Mouse (Mus musculus) hematopoietic multipotent progenitor cell, adult 10-12 weeks (in vitro differentiated cells): Measurements from ENCODE around the gene Mdp1. TPM values are rescaled to one million over a fixed set of nuclear protein-coding genes. Genes with fewer than 3 reads are reported as not detected.

Experiments
- polyA plus RNA-seq: library from polyadenylated mRNA; stranded (reverse); fragments of >175 nt; gene quantifications from 2 replicates; pipeline ENCODE4 v1.2.3, GENCODE M21; 2012; ENCODE audit warnings: low replicate concordance

Mdp1 gene
- polyA plus RNA-seq = 18.5 and 23.8 TPM in 2 replicates

GRCm38 (mm10) chr14:55659960-55660573, at the start of gene Mdp1:
Gene Mdp1 (minus strand): TSS chr14:55660508.

GRCm38 (mm10) chr14:55681160-55682117, 21.1 kb upstream of the Mdp1 start, which contains the start of gene Tinf2:
Gene Tinf2 (minus strand): TSS chr14:55681820.

GRCm38 (mm10) chr14:55671833-55672740, 11.8 kb upstream of the Mdp1 start, which contains the start of the genes Gmpr2 and Nedd8:
Gene Gmpr2 (plus strand): TSS chr14:55671941.
Gene Nedd8 (minus strand): TSS chr14:55672124.

GRCm38 (mm10) chr14:55649884-55650283, 10.4 kb downstream of the Mdp1 start, which contains the start of gene Tssk4:
Gene Tssk4 (plus strand): TSS chr14:55650184.

GRCm38 (mm10) chr14:55643060-55643907, 17.0 kb downstream of the Mdp1 start, which contains the start of gene Tm9sf1:
Gene Tm9sf1 (minus strand): TSS chr14:55643806.

GRCm38 (mm10) chr14:55637795-55638194, 22.5 kb downstream of the Mdp1 start, which contains the start of gene Gm49378:
Gene Gm49378 (minus strand): TSS chr14:55637895.

GRCm38 (mm10) chr14:55635523-55636007, 24.7 kb downstream of the Mdp1 start, which contains the start of gene Ipo4:
Gene Ipo4 (minus strand): TSS chr14:55635957.

GRCm38 (mm10) chr14:55617822-55618221, 42.5 kb downstream of the Mdp1 start, which contains the start of gene Rec8:
Gene Rec8 (plus strand): TSS chr14:55618037.

Other genes starting within 250 kb of the Mdp1 start
- 25.8 and 52.4 TPM in 2 replicates for gene Dhrs4, start 181.8 kb downstream of the Mdp1 start, polyA plus RNA-seq
- 3.4 and 6.3 TPM in 2 replicates for gene Carmil3, start 169.9 kb downstream of the Mdp1 start, polyA plus RNA-seq
- gene Cpne6, start 150.1 kb downstream of the Mdp1 start, polyA plus RNA-seq = not detected in 2 replicates
- not detected in 2 replicates for gene Nrl, start 135.5 kb downstream of the Mdp1 start, polyA plus RNA-seq
- 40.5 and 60.9 TPM in 2 replicates for gene Pck2, start 120.2 kb downstream of the Mdp1 start, polyA plus RNA-seq
- gene Dcaf11, start 100.5 kb downstream of the Mdp1 start, polyA plus RNA-seq = 66.7 and 69.0 TPM in 2 replicates
- gene A730061H03Rik, start 100.1 kb downstream of the Mdp1 start, polyA plus RNA-seq = 2.0 TPM in 1 of 2 replicates, not detected in the other
- gene Fitm1, start 84.9 kb downstream of the Mdp1 start, polyA plus RNA-seq = 0.33 TPM in 1 of 2 replicates, not detected in the other
- 226 and 353 TPM in 2 replicates for gene Psme1, start 82.4 kb downstream of the Mdp1 start, polyA plus RNA-seq
- 10.0 and 14.4 TPM in 2 replicates for gene Emc9, start 75.2 kb downstream of the Mdp1 start, polyA plus RNA-seq
- gene Psme2, start 69.4 kb downstream of the Mdp1 start, polyA plus RNA-seq = 65.8 and 135 TPM in 2 replicates
- 46.9 and 59.8 TPM in 2 replicates for gene Rnf31, start 68.8 kb downstream of the Mdp1 start, polyA plus RNA-seq
- 35.4 and 179 TPM in 2 replicates for gene Irf9, start 56.9 kb downstream of the Mdp1 start, polyA plus RNA-seq
- 0.49 and 0.84 TPM in 2 replicates for gene Rec8, start 42.5 kb downstream of the Mdp1 start, polyA plus RNA-seq
- gene Ipo4, start 24.6 kb downstream of the Mdp1 start, polyA plus RNA-seq = 14.0 and 57.8 TPM in 2 replicates
- gene Gm49378, start 22.6 kb downstream of the Mdp1 start, polyA plus RNA-seq = 3.7 TPM in 1 of 2 replicates, not detected in the other
- gene Tm9sf1, start 16.7 kb downstream of the Mdp1 start, polyA plus RNA-seq = 14.0 and 32.8 TPM in 2 replicates
- gene Tssk4, start 10.3 kb downstream of the Mdp1 start, polyA plus RNA-seq = 0.45 and 0.48 TPM in 2 replicates
- 5.9 and 22.3 TPM in 2 replicates for gene Gmpr2, start 11.4 kb upstream of the Mdp1 start, polyA plus RNA-seq
- gene Nedd8, start 11.6 kb upstream of the Mdp1 start, polyA plus RNA-seq = 36.9 and 68.6 TPM in 2 replicates
- gene Tinf2, start 21.3 kb upstream of the Mdp1 start, polyA plus RNA-seq = 48.2 and 59.6 TPM in 2 replicates
- gene Tgm1, start 53.4 kb upstream of the Mdp1 start, polyA plus RNA-seq = 13.8 and 16.6 TPM in 2 replicates
- 27.4 and 45.7 TPM in 2 replicates for gene Rabggta, start 61.8 kb upstream of the Mdp1 start, polyA plus RNA-seq
- gene Dhrs1, start 85.2 kb upstream of the Mdp1 start, polyA plus RNA-seq = 8.3 and 9.9 TPM in 2 replicates
- 16.1 and 20.1 TPM in 2 replicates for gene Nop9, start 85.2 kb upstream of the Mdp1 start, polyA plus RNA-seq
- gene Cideb, start 98.0 kb upstream of the Mdp1 start, polyA plus RNA-seq = 0.11 and 0.15 TPM in 2 replicates
- 0.13 and 0.56 TPM in 2 replicates for gene Ltb4r2, start 100.9 kb upstream of the Mdp1 start, polyA plus RNA-seq
- gene Ltb4r1, start 105.5 kb upstream of the Mdp1 start, polyA plus RNA-seq = 4.6 and 38.8 TPM in 2 replicates
- 0.45 and 1.2 TPM in 2 replicates for gene Adcy4, start 123.6 kb upstream of the Mdp1 start, polyA plus RNA-seq
- 43.4 and 85.4 TPM in 2 replicates for gene Ripk3, start 128.4 kb upstream of the Mdp1 start, polyA plus RNA-seq
- gene Nfatc4, start 162.6 kb upstream of the Mdp1 start, polyA plus RNA-seq = 0.08 and 0.16 TPM in 2 replicates
- 0.58 and 0.74 TPM in 2 replicates for gene Nynrin, start 193.5 kb upstream of the Mdp1 start, polyA plus RNA-seq
- 0.03 and 0.25 TPM in 2 replicates for gene Cbln3, start 223.9 kb upstream of the Mdp1 start, polyA plus RNA-seq
- gene Khnyn, start 224.4 kb upstream of the Mdp1 start, polyA plus RNA-seq = 32.4 and 55.4 TPM in 2 replicates
- 13.1 and 24.5 TPM in 2 replicates for gene Sdr39u1, start 239.8 kb upstream of the Mdp1 start, polyA plus RNA-seq